Mouse (Mus musculus) olfactory bulb, adult 2 months (tissue): ENCODE results near the gene Ptprt.

ENCODE experiments used
- CTCF ChIP-seq: fragments of 200-500 bp; IDR thresholded peaks from 2 replicates; pipeline ENCODE4 v1.5.1; 2012; ENCODE audit warnings: low read depth, mild to moderate bottlenecking, low read length, moderate library complexity; ENCODE audit not compliant: insufficient read depth
- POLR2A ChIP-seq: fragments of 200-500 bp; IDR thresholded peaks from 2 replicates; pipeline ENCODE4 v1.6.1; 2012; ENCODE audit warnings: mild to moderate bottlenecking, low read depth, low read length, moderate library complexity; ENCODE audit not compliant: insufficient read depth

DNA sequence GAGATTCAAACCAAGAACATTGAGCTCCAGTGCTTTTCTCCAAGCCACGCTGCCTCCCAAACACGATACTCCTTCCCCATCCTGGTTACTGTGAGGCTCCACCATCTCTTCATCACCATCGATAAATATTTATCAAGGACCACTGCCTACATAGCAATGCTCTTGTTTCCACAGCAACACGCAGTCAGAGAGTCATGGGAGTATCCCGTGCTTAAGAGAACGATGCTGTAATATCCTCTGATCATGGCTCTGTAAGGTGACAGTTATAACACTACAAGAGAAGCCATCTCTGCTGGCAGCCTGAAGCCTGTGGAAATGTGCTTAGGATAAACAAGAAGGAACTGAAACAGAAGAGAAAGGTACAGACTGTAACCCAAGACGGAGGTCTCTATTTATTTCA lies 3.4 kb downstream of the Ptprt start:
- TF ChIP-seq POLR2A, result no peak
- TF ChIP-seq CTCF, result no peak
